ENCODE assay signal across 13 mouse cellular contexts in genomic region chr13:41457798-41458390, GRCm38 (mm10). TPM values are rescaled to one million over a fixed set of nuclear protein-coding genes. Genes with fewer than 3 reads are reported as not detected.
DNase-seq lines count a peak whose midpoint lies in the region; ATAC-seq and TF ChIP-seq lines count a peak whose summit lies in the region.
"Had no signal": no experiment of that assay in that cellular context is flagged by ENCODE, and none has a peak within 500 bp of the region (broad histone marks: within the 10 kb centered on the region; RNA-seq: fewer than 3 reads in every experiment).

No protein-coding gene starts in this region.

- H3K9me3 ChIP-seq in hindbrain, embryonic 10.5 days, result no peaks in the 10 kb centered on the region
- H3K9me3 ChIP-seq in hindbrain, embryonic 14.5 days (ENCODE audit: control insufficient read depth, low read length), result no peaks in the 10 kb centered on the region
- H3K9me3 ChIP-seq in midbrain, embryonic 10.5 days (replicated peaks), result no peaks in the 10 kb centered on the region
- H3K9me3 ChIP-seq in midbrain, postnatal 0 days (ENCODE audit: low read length), result no peaks in the 10 kb centered on the region
- H3K9me3 ChIP-seq in intestine, embryonic 14.5 days (ENCODE audit: control insufficient read depth, low read length), result no peaks in the 10 kb centered on the region
- H3K9me3 ChIP-seq in liver, embryonic 12.5 days (replicated peaks), result no peaks in the 10 kb centered on the region
- H3K9me3 ChIP-seq: liver, embryonic 13.5 days; neural tube, embryonic 13.5 days had no signal

- 91% methylated on average over 10 of the region's 10 CpGs for WGBS in hindbrain, embryonic 10.5 days
- 87% methylated on average over 10 of the region's 10 CpGs for WGBS in hindbrain, embryonic 14.5 days
- 92% methylated on average over 10 of the region's 10 CpGs for WGBS in midbrain, embryonic 10.5 days
- 87% methylated on average over 10 of the region's 10 CpGs for WGBS in midbrain, postnatal 0 days
- WGBS in intestine, embryonic 14.5 days, result 74% methylated on average over 10 of the region's 10 CpGs
- WGBS in liver, embryonic 12.5 days (ENCODE audit: insufficient replicate concordance), result 81% methylated on average over 10 of the region's 10 CpGs

- H3K27me3 ChIP-seq in hindbrain, embryonic 10.5 days (ENCODE audit: insufficient read depth, poor library complexity, severe bottlenecking), result no peaks in the 10 kb centered on the region
- H3K27me3 ChIP-seq in hindbrain, embryonic 14.5 days (ENCODE audit: control insufficient read depth, insufficient read depth, low read length), result no peaks in the 10 kb centered on the region
- H3K27me3 ChIP-seq in midbrain, embryonic 10.5 days (ENCODE audit: low read depth, poor library complexity, severe bottlenecking), result no peaks in the 10 kb centered on the region
- H3K27me3 ChIP-seq in midbrain, postnatal 0 days (ENCODE audit: insufficient read depth, low read length), result no peaks in the 10 kb centered on the region
- no peaks in the 10 kb centered on the region for H3K27me3 ChIP-seq in intestine, embryonic 14.5 days (replicated peaks; ENCODE audit: control insufficient read depth, insufficient read depth, low read length)
- H3K27me3 ChIP-seq in liver, embryonic 12.5 days (replicated peaks), result no peaks in the 10 kb centered on the region
- H3K27me3 ChIP-seq: CH12.LX; liver, embryonic 13.5 days; neural tube, embryonic 13.5 days had no signal

- ATAC-seq in hindbrain, embryonic 14.5 days (ENCODE audit: low FRiP score), result no peak
- no peak for ATAC-seq in midbrain, postnatal 0 days (ENCODE audit: low FRiP score)
- ATAC-seq in intestine, embryonic 14.5 days (replicated peaks; ENCODE audit: low FRiP score, low TSS enrichment, low read depth), result no peak
- no peak for ATAC-seq in liver, embryonic 12.5 days
- ATAC-seq: activated CD4-positive, CD25-positive, alpha-beta regulatory T cell, adult 4 months had no signal

- H3K4me1 ChIP-seq in hindbrain, embryonic 10.5 days (replicated peaks), result peaks cover 23% of the 10 kb centered on the region
- H3K4me1 ChIP-seq in hindbrain, embryonic 14.5 days (replicated peaks; ENCODE audit: control insufficient read depth, insufficient read depth, low read length), result no peaks in the 10 kb centered on the region
- peaks cover 18% of the 10 kb centered on the region for H3K4me1 ChIP-seq in midbrain, embryonic 10.5 days
- no peaks in the 10 kb centered on the region for H3K4me1 ChIP-seq in midbrain, postnatal 0 days (ENCODE audit: insufficient read depth, low read length)
- peaks cover 19% of the 10 kb centered on the region for H3K4me1 ChIP-seq in intestine, embryonic 14.5 days (replicated peaks; ENCODE audit: control insufficient read depth, insufficient read depth, low read length)
- 0 out of 2 replicates have a peak, but pooled peaks cover 5% of the 10 kb centered on the region for H3K4me1 ChIP-seq in liver, embryonic 12.5 days
- H3K4me1 ChIP-seq: liver, embryonic 13.5 days had no signal

- H3K4me3 ChIP-seq in hindbrain, embryonic 10.5 days, result no peak overlapping the region
- H3K4me3 ChIP-seq in hindbrain, embryonic 14.5 days (replicated peaks; ENCODE audit: low read length), result no peak overlapping the region
- H3K4me3 ChIP-seq in midbrain, embryonic 10.5 days, result no peak overlapping the region
- H3K4me3 ChIP-seq in midbrain, postnatal 0 days (ENCODE audit: low read depth, low read length), result no peak overlapping the region
- H3K4me3 ChIP-seq in intestine, embryonic 14.5 days (ENCODE audit: low read depth, low read length), result no peak overlapping the region
- no peak overlapping the region for H3K4me3 ChIP-seq in liver, embryonic 12.5 days
- H3K4me3 ChIP-seq: erythroblast, embryonic 14.5 days; liver, embryonic 13.5 days; neural tube, embryonic 13.5 days had no signal

- H3K36me3 ChIP-seq in hindbrain, embryonic 10.5 days, result no peaks in the 10 kb centered on the region
- no peaks in the 10 kb centered on the region for H3K36me3 ChIP-seq in hindbrain, embryonic 14.5 days (replicated peaks; ENCODE audit: control insufficient read depth, insufficient read depth)
- no peaks in the 10 kb centered on the region for H3K36me3 ChIP-seq in midbrain, embryonic 10.5 days
- no peaks in the 10 kb centered on the region for H3K36me3 ChIP-seq in midbrain, postnatal 0 days (ENCODE audit: insufficient read depth, low read length)
- no peaks in the 10 kb centered on the region for H3K36me3 ChIP-seq in intestine, embryonic 14.5 days (ENCODE audit: control insufficient read depth, insufficient read depth, low read length)
- no peaks in the 10 kb centered on the region for H3K36me3 ChIP-seq in liver, embryonic 12.5 days
- H3K36me3 ChIP-seq: liver, embryonic 13.5 days; neural tube, embryonic 13.5 days had no signal

- H3K4me2 ChIP-seq in hindbrain, embryonic 14.5 days (replicated peaks), result no peak overlapping the region
- H3K4me2 ChIP-seq in midbrain, postnatal 0 days (ENCODE audit: low read depth, low read length, poor library complexity, severe bottlenecking), result no peak overlapping the region
- H3K4me2 ChIP-seq in intestine, embryonic 14.5 days (ENCODE audit: low read length), result no peak overlapping the region
- no peak overlapping the region for H3K4me2 ChIP-seq in liver, embryonic 12.5 days
- H3K4me2 ChIP-seq: liver, embryonic 13.5 days; neural tube, embryonic 13.5 days had no signal

- H3K9ac ChIP-seq in hindbrain, embryonic 14.5 days, result no peak overlapping the region
- H3K9ac ChIP-seq in midbrain, postnatal 0 days (replicated peaks; ENCODE audit: low read length, poor library complexity, severe bottlenecking), result no peak overlapping the region
- no peak overlapping the region for H3K9ac ChIP-seq in intestine, embryonic 14.5 days (ENCODE audit: low read length)
- no peak overlapping the region for H3K9ac ChIP-seq in liver, embryonic 12.5 days
- H3K9ac ChIP-seq: liver, embryonic 13.5 days; neural tube, embryonic 13.5 days had no signal

- no peak for TF ChIP-seq CTCF in midbrain, postnatal 0 days (IDR thresholded peaks at IDR 0.05)

- DNase-seq in hindbrain, embryonic 10.5 days (ENCODE audit: low spot score), result no peak
- no peak for DNase-seq in hindbrain, embryonic 14.5 days (ENCODE audit: low spot score)
- DNase-seq in midbrain, embryonic 10.5 days (ENCODE audit: low spot score), result no peak
- no peak for DNase-seq in midbrain, postnatal 0 days (ENCODE audit: low spot score)
- DNase-seq in intestine, embryonic 14.5 days (ENCODE audit: low spot score), result no peak
- DNase-seq in urinary bladder, postnatal 10 days (ENCODE audit: low spot score), result no peak
- DNase-seq: adrenal gland, postnatal 36 days; liver, embryonic 13.5 days had no signal

- H3K27ac ChIP-seq in hindbrain, embryonic 10.5 days, result peak overlapping the region; percentile 17
- no peak overlapping the region for H3K27ac ChIP-seq in hindbrain, embryonic 14.5 days
- 0 out of 2 replicates have a peak overlapping the region, but pooled peaks have one; percentile 35 for H3K27ac ChIP-seq in midbrain, embryonic 10.5 days (replicated peaks)
- H3K27ac ChIP-seq in midbrain, postnatal 0 days (ENCODE audit: low read depth, low read length), result no peak overlapping the region
- peak overlapping the region; percentile 64 for H3K27ac ChIP-seq in intestine, embryonic 14.5 days (ENCODE audit: low read depth)
- H3K27ac ChIP-seq in liver, embryonic 12.5 days, result no peak overlapping the region
- H3K27ac ChIP-seq: liver, embryonic 13.5 days; neural tube, embryonic 13.5 days had no signal

RNA-seq across cellular contexts. Expression of gene Nedd9, which starts 29.3 kb away (rescaled TPM):
- 17.2 and 20.9 TPM in 2 replicates for polyA plus RNA-seq in hindbrain, embryonic 10.5 days (2016; fragmentation: Nextera tagmentation; extraction: Ambion mirVana)
- polyA plus RNA-seq in hindbrain, embryonic 14.5 days (2014; fragmentation: Nextera tagmentation; extraction: Ambion mirVana), result 15.2 and 16.0 TPM in 2 replicates
- polyA plus RNA-seq in midbrain, embryonic 10.5 days (2016; fragmentation: Nextera tagmentation; extraction: Ambion mirVana), result 17.4 and 18.9 TPM in 2 replicates
- total RNA-seq in midbrain, postnatal 0 days (2014; rRNA removed), result 19.7 and 20.8 TPM in 2 replicates
- polyA plus RNA-seq in midbrain, postnatal 0 days (2015; fragmentation: Nextera tagmentation; extraction: Ambion mirVana), result 7.8 and 8.2 TPM in 2 replicates
- polyA plus RNA-seq in intestine, embryonic 14.5 days (2014; fragmentation: Nextera tagmentation; extraction: Ambion mirVana), result 56.5 and 59.7 TPM in 2 replicates
- polyA plus RNA-seq in liver, embryonic 12.5 days (2016; fragmentation: Nextera tagmentation; extraction: Ambion mirVana), result 2.5 and 2.8 TPM in 2 replicates
- polyA plus RNA-seq: erythroblast, embryonic 14.5 days had no signal

Comparison
In these comparisons a context has a peak if more than half of its experiments do, and no peak if none do; other contexts are left out.
1. H3K27ac ChIP-seq: peak in hindbrain, embryonic 10.5 days (single experiment), midbrain, embryonic 10.5 days (single experiment) and intestine, embryonic 14.5 days (single experiment); none in hindbrain, embryonic 14.5 days (single experiment), midbrain, postnatal 0 days (single experiment) and liver, embryonic 12.5 days (single experiment).